Mouse (Mus musculus) cortical plate, adult 2 months (tissue): ENCODE data around the gene Arhgap24.

Experiments used
- CTCF ChIP-seq: fragments of 200-500 bp; IDR thresholded peaks from 2 replicates; pipeline ENCODE4 v1.5.1; 2011; ENCODE audit warnings: mild to moderate bottlenecking, control low read depth, low read length; ENCODE audit not compliant: insufficient read depth; ENCODE audit errors: extremely low read depth
- POLR2A ChIP-seq: fragments of 200-500 bp; IDR thresholded peaks from 2 replicates; pipeline ENCODE4 v1.6.1; 2011; ENCODE audit warnings: mild to moderate bottlenecking, low read length, control low read depth; ENCODE audit not compliant: insufficient read depth; ENCODE audit errors: extremely low read depth

GRCm38 (mm10) chr5:102509381-102509780 is 28.2 kb downstream of the Arhgap24 start:
- no peak for TF ChIP-seq CTCF
- no peak for TF ChIP-seq POLR2A
